Comparison of ENCODE assay signal across 24 mouse cellular contexts in genomic region chr5:143811653-143812052, GRCm38 (mm10).
"Had no signal": no experiment of that assay in that cellular context is flagged by ENCODE, and none has a peak within 500 bp of the region (broad histone marks: within the 10 kb centered on the region; RNA-seq: fewer than 3 reads in every experiment).

No protein-coding gene starts in this region.

- H3K4me2 ChIP-seq: heart, embryonic 12.5 days; hindbrain, embryonic 12.5 days; hindbrain, embryonic 14.5 days; intestine, embryonic 15.5 days; limb, embryonic 12.5 days had no signal

- H3K4me3 ChIP-seq: gastrocnemius, adult 2 months; heart, adult 2 months; heart, embryonic 12.5 days; hindbrain, embryonic 10.5 days; hindbrain, embryonic 12.5 days; intestine, embryonic 15.5 days; layer of hippocampus, adult 2 months; left cerebral cortex, adult 2 months; limb, embryonic 10.5 days; limb, embryonic 12.5 days had no signal

- H3K27ac ChIP-seq: gastrocnemius, adult 2 months; heart, adult 2 months; hindbrain, embryonic 10.5 days; hindbrain, embryonic 12.5 days; hindbrain, embryonic 14.5 days; intestine, embryonic 15.5 days; layer of hippocampus, adult 2 months; left cerebral cortex, adult 2 months; limb, embryonic 10.5 days; limb, embryonic 12.5 days had no signal

- H3K27me3 ChIP-seq: heart, embryonic 12.5 days; hindbrain, embryonic 12.5 days; intestine, embryonic 15.5 days; limb, embryonic 12.5 days had no signal

- H3K9me3 ChIP-seq: heart, embryonic 12.5 days; hindbrain, embryonic 10.5 days; hindbrain, embryonic 12.5 days; intestine, embryonic 15.5 days; limb, embryonic 10.5 days; limb, embryonic 12.5 days had no signal

- H3K36me3 ChIP-seq: heart, embryonic 12.5 days; hindbrain, embryonic 10.5 days; hindbrain, embryonic 12.5 days; intestine, embryonic 15.5 days; limb, embryonic 10.5 days; limb, embryonic 12.5 days had no signal

- ATAC-seq: hindbrain, embryonic 16.5 days; inflammation-experienced regulatory T-cells, adult 6 months; intestine, embryonic 15.5 days; intestine, postnatal 0 days had no signal

- H3K4me1 ChIP-seq: heart, embryonic 12.5 days; hindbrain, embryonic 10.5 days; hindbrain, embryonic 12.5 days; intestine, embryonic 15.5 days; limb, embryonic 10.5 days; limb, embryonic 12.5 days had no signal

- DNase-seq: gastrocnemius, adult 2 months; gastrocnemius, postnatal 10 days; gastrocnemius, postnatal 25 days; heart, adult 2 months; heart, postnatal 10 days; heart, postnatal 4 days; kidney, adult 18-20 months; kidney, adult 8-10 months; kidney, postnatal 10 days; kidney, postnatal 25 days; kidney, postnatal 4 days; liver had no signal

- H3K9ac ChIP-seq: heart, embryonic 12.5 days; hindbrain, embryonic 12.5 days; hindbrain, embryonic 14.5 days; intestine, embryonic 15.5 days; limb, embryonic 12.5 days had no signal
